Mouse (Mus musculus): Measurements from ENCODE around the gene Ahdc1.

GRCm38 (mm10) chr4:133035946-133036345 is 24.9 kb downstream of the Ahdc1 start:
- TF ChIP-seq CTCF (IDR thresholded peaks at IDR 0.05; ENCODE audit: extremely low read depth, insufficient read length, insufficient replicate concordance, low read depth, low read length) (no peak), POLR2A (IDR thresholded peaks at IDR 0.05; ENCODE audit: low read depth, low read length) (no peak)
